Mouse (Mus musculus): ENCODE data around the gene Gm17482.

- no peak for TF ChIP-seq TAL1 (IDR thresholded peaks at IDR 0.05; ENCODE audit: low read length)
- no peak for TF ChIP-seq POLR2AphosphoS5 (IDR thresholded peaks at IDR 0.05; ENCODE audit: borderline replicate concordance, low read depth, low read length)
- TF ChIP-seq MAX (IDR thresholded peaks at IDR 0.05; ENCODE audit: low read length): no peak
- TF ChIP-seq USF1 (IDR thresholded peaks at IDR 0.05; ENCODE audit: low read depth, low read length): no peak
- TF ChIP-seq POLR2A (IDR thresholded peaks at IDR 0.05; ENCODE audit: control insufficient read depth in 1 of 2, insufficient read depth in 1 of 2, low read depth in 1 of 2, low read length in 2 of 2, poor library complexity in 1 of 2): no peak
- TF ChIP-seq ELF1 (IDR thresholded peaks at IDR 0.05; ENCODE audit: low read depth, low read length): no peak
- no peak for TF ChIP-seq CHD2 (IDR thresholded peaks at IDR 0.05; ENCODE audit: low read length)
- no peak for TF ChIP-seq NELFE (IDR thresholded peaks at IDR 0.05; ENCODE audit: low read depth, low read length)
- TF ChIP-seq EP300 (IDR thresholded peaks at IDR 0.05; ENCODE audit: low read depth in 1 of 2, low read length in 2 of 2): no peak
- no peak for TF ChIP-seq KAT2A (conservative IDR thresholded peaks at IDR 0.05; ENCODE audit: low read depth, low read length)
- TF ChIP-seq CTCF (IDR thresholded peaks at IDR 0.05 in 2 of 3, conservative IDR thresholded peaks at IDR 0.05 in 1 of 3; ENCODE audit: control insufficient read depth in 1 of 3, insufficient read depth in 1 of 3, low read depth in 2 of 3, low read length in 3 of 3, poor library complexity in 1 of 3, severe bottlenecking in 1 of 3): no peak
These were observed 14.8 kb downstream of the Gm17482 start for GRCm38 (mm10) chr6:115241939-115242338.
